Mouse (Mus musculus): ENCODE data around the gene Prkg1. TPM values are rescaled to one million over a fixed set of nuclear protein-coding genes. Genes with fewer than 3 reads are reported as not detected.
A peak's percentile ranks its signal among the peaks of the same experiment; 100 is the strongest.

The Prkg1 gene
- polyA plus RNA-seq, 1 experiment from 2014 or later, result 7.1 TPM

DNA sequence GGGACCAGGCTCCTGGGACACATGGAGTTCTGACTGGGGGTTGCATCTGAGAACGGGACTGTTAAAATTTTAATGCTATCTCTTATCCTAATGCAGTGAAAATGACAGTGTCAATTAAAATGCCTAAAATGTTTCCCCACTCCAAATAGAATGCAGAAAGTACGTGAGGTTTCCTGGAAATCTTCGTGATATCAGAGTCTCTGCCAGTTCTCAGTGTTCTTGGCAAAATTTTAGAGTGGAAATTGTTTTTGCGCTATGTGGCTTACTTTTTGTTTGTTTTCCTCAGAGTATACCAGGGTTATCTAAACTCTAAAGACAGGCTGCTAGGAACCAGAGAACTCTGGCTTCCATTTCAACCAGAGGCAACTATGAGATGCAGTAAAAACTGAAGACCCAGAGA is 50.4 kb downstream of the Prkg1 start:
- Histone ChIP-seq H3K27me3 (ENCODE audit: control insufficient read depth, insufficient read depth, low read length) (no peaks in the 10 kb centered on the region), H3K27ac (replicated peaks; ENCODE audit: low read depth, low read length) (no peak overlapping the region), H3K36me3 (replicated peaks; ENCODE audit: control insufficient read depth, insufficient read depth, low read depth, low read length) (no peaks in the 10 kb centered on the region), H3K4me3 (ENCODE audit: low read depth, low read length) (no peak overlapping the region), H3K4me2 (ENCODE audit: low read depth, low read length) (no peak overlapping the region), H3K4me1 (ENCODE audit: control insufficient read depth, insufficient read depth, low read length) (no peaks in the 10 kb centered on the region), H3K9ac (replicated peaks; ENCODE audit: low read length) (no peak overlapping the region), H3K9me3 (replicated peaks; ENCODE audit: control insufficient read depth, low read length) (no peaks in the 10 kb centered on the region)
- WGBS, result 89% methylated on average over 4 of the region's 4 CpGs
- DNase-seq (ENCODE audit: low spot score) (no peak), ATAC-seq (replicated peaks; ENCODE audit: insufficient number of reproducible peaks, low FRiP score, low TSS enrichment, low read depth) (no peak)

DNA sequence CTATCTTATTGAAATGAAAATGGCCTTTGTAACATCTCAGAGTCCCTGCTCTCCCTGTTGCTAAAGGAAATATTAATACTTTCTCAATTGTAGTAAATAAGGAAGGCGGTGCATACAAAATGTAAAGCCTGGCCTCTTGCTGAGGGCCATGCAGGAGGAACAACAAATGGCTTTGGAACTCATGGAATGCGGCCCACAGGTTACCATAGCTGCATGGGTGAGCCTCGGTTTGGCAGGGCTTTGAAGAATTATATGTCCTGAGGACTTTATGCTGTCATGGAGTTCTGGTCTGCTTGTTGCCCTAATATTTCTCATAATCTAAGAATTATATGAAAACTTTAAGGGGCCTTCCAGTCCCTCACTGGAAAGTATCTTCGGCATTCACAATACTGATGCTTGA is 51.5 kb downstream of the Prkg1 start:
- no peak for ATAC-seq (replicated peaks; ENCODE audit: insufficient number of reproducible peaks, low FRiP score, low TSS enrichment, low read depth)
- 72% methylated on average over 4 of the region's 4 CpGs for WGBS

DNA sequence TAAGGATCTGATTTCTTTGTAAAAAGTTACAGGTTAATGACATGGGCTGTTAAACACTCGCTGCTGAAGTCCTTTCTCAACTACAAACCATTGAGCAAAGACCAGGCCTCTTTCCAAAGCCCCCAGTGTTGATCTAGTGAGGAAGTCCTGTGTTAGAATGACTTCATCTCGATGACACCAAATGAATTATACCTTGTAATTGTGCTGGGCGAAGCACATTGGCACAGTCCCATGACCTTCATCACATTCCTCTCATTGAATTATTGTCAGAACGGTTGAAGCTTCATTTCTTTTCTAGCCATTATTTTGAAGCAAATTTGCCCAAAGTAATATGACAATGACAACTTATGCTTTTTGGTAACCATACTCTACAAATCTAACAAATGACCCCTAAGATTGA is 54.5 kb downstream of the Prkg1 start:
- Histone ChIP-seq H3K4me2 (ENCODE audit: low read depth, low read length) (no peak overlapping the region), H3K36me3 (replicated peaks; ENCODE audit: control insufficient read depth, insufficient read depth, low read depth, low read length) (no peaks in the 10 kb centered on the region), H3K27ac (replicated peaks; ENCODE audit: low read depth, low read length) (no peak overlapping the region), H3K4me3 (ENCODE audit: low read depth, low read length) (no peak overlapping the region), H3K9ac (replicated peaks; ENCODE audit: low read length) (no peak overlapping the region), H3K27me3 (ENCODE audit: control insufficient read depth, insufficient read depth, low read length) (no peaks in the 10 kb centered on the region), H3K9me3 (replicated peaks; ENCODE audit: control insufficient read depth, low read length) (no peaks in the 10 kb centered on the region), H3K4me1 (ENCODE audit: control insufficient read depth, insufficient read depth, low read length) (no peaks in the 10 kb centered on the region)
- 91% methylated on average over 4 of the region's 4 CpGs for WGBS
- no peak for ATAC-seq (replicated peaks; ENCODE audit: insufficient number of reproducible peaks, low FRiP score, low TSS enrichment, low read depth)
- DNase-seq (ENCODE audit: low spot score), result no peak

More for the DNA sequence above, 51.5 kb downstream of the Prkg1 start:
- Histone ChIP-seq H3K27ac (replicated peaks; ENCODE audit: low read depth, low read length) (no peak overlapping the region), H3K9me3 (replicated peaks; ENCODE audit: control insufficient read depth, low read length) (no peaks in the 10 kb centered on the region), H3K4me1 (ENCODE audit: control insufficient read depth, insufficient read depth, low read length) (no peaks in the 10 kb centered on the region), H3K4me3 (ENCODE audit: low read depth, low read length) (no peak overlapping the region), H3K36me3 (replicated peaks; ENCODE audit: control insufficient read depth, insufficient read depth, low read depth, low read length) (no peaks in the 10 kb centered on the region), H3K9ac (replicated peaks; ENCODE audit: low read length) (no peak overlapping the region), H3K27me3 (ENCODE audit: control insufficient read depth, insufficient read depth, low read length) (no peaks in the 10 kb centered on the region), H3K4me2 (ENCODE audit: low read depth, low read length) (no peak overlapping the region)
- DNase-seq (ENCODE audit: low spot score), result no peak

DNA sequence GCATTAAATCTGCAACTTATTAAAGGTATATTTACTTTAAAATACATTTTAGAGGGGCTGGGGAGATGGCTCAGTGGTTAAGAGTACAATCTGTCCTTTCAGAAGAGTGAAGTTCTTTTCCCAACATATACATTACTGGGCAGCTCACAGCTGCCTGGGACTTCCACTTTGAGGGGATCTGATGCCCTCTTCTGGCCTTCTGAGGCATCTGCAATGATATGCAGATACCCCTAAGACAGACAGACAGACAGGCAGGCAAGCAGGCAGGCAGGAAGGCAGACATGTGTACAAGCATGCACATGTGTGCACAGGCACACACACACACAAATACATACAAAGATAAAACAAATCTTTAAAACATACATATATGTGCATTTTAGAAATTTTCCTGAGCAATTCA is 60.8 kb downstream of the Prkg1 start:
- ATAC-seq (replicated peaks; ENCODE audit: insufficient number of reproducible peaks, low FRiP score, low TSS enrichment, low read depth), result no peak
- Histone ChIP-seq H3K27ac (replicated peaks; ENCODE audit: low read depth, low read length) (no peak overlapping the region), H3K36me3 (replicated peaks; ENCODE audit: control insufficient read depth, insufficient read depth, low read depth, low read length) (no peaks in the 10 kb centered on the region), H3K4me1 (ENCODE audit: control insufficient read depth, insufficient read depth, low read length) (no peaks in the 10 kb centered on the region), H3K4me3 (ENCODE audit: low read depth, low read length) (no peak overlapping the region), H3K27me3 (ENCODE audit: control insufficient read depth, insufficient read depth, low read length) (no peaks in the 10 kb centered on the region), H3K4me2 (ENCODE audit: low read depth, low read length) (no peak overlapping the region), H3K9ac (replicated peaks; ENCODE audit: low read length) (no peak overlapping the region), H3K9me3 (replicated peaks; ENCODE audit: control insufficient read depth, low read length) (no peaks in the 10 kb centered on the region)
- DNase-seq (ENCODE audit: low spot score), result no peak

DNA sequence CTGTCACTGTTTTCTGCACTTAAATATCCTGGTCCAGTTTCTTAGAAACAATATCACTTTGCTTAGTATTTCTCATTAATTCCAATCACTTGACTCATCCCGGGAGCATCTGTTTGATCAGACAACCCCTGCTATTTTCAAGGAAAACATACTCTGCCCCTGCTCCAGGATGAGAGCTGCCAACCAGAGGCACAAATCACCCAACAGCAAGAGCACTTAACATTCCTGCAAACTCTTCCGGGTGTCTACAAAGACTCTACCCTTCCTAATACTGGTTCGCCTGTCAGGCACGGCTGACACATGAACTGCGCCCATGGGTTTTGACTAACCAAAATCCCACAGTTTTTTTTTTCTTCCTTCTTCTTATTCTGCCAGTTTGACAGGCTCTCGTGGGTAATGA is 65.9 kb downstream of the Prkg1 start:
- no peak overlapping the region for H3K4me2 ChIP-seq (ENCODE audit: low read depth, low read length)
- H3K4me1 ChIP-seq (ENCODE audit: control insufficient read depth, insufficient read depth, low read length), result no peaks in the 10 kb centered on the region
- H3K9ac ChIP-seq (replicated peaks; ENCODE audit: low read length), result no peak overlapping the region
- ATAC-seq (replicated peaks; ENCODE audit: insufficient number of reproducible peaks, low FRiP score, low TSS enrichment, low read depth) (no peak), DNase-seq (ENCODE audit: low spot score) (no peak)
- H3K27ac ChIP-seq (replicated peaks; ENCODE audit: low read depth, low read length), result no peak overlapping the region
- H3K36me3 ChIP-seq (replicated peaks; ENCODE audit: control insufficient read depth, insufficient read depth, low read depth, low read length), result no peaks in the 10 kb centered on the region
- no peaks in the 10 kb centered on the region for H3K9me3 ChIP-seq (replicated peaks; ENCODE audit: control insufficient read depth, low read length)
- WGBS, result 62% methylated on average over 6 of the region's 6 CpGs
- no peaks in the 10 kb centered on the region for H3K27me3 ChIP-seq (ENCODE audit: control insufficient read depth, insufficient read depth, low read length)
- H3K4me3 ChIP-seq (ENCODE audit: low read depth, low read length), result no peak overlapping the region

DNA sequence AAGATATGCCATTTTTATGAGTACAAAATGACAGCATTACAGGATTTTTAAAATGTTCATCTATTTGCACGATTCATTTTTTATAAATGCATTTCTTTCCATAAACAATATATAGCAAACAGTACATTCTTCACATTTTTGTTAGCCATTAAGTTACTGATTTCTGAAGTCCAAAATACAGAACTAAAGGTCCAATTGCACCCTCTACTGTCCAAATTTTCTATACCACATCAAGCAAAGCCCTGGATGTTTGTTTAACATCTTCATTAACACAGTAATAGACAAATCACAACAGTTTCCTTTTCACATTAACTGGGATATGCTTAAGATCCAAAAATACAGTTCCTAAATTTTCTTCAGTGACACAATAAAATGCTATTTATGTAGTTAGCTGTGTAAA is 84.0 kb downstream of the Prkg1 start:
- DNase-seq (ENCODE audit: low spot score) (peak; percentile 66), ATAC-seq (replicated peaks; ENCODE audit: insufficient number of reproducible peaks, low FRiP score, low TSS enrichment, low read depth) (no peak)
- Histone ChIP-seq H3K27me3 (ENCODE audit: control insufficient read depth, insufficient read depth, low read length) (no peaks in the 10 kb centered on the region), H3K4me1 (ENCODE audit: control insufficient read depth, insufficient read depth, low read length) (no peaks in the 10 kb centered on the region), H3K9me3 (replicated peaks; ENCODE audit: control insufficient read depth, low read length) (no peaks in the 10 kb centered on the region), H3K4me3 (ENCODE audit: low read depth, low read length) (no peak overlapping the region), H3K27ac (replicated peaks; ENCODE audit: low read depth, low read length) (no peak overlapping the region), H3K9ac (replicated peaks; ENCODE audit: low read length) (no peak overlapping the region), H3K36me3 (replicated peaks; ENCODE audit: control insufficient read depth, insufficient read depth, low read depth, low read length) (no peaks in the 10 kb centered on the region), H3K4me2 (ENCODE audit: low read depth, low read length) (no peak overlapping the region)
- WGBS, result 35% methylated on average over 1 of the region's 1 CpGs

DNA sequence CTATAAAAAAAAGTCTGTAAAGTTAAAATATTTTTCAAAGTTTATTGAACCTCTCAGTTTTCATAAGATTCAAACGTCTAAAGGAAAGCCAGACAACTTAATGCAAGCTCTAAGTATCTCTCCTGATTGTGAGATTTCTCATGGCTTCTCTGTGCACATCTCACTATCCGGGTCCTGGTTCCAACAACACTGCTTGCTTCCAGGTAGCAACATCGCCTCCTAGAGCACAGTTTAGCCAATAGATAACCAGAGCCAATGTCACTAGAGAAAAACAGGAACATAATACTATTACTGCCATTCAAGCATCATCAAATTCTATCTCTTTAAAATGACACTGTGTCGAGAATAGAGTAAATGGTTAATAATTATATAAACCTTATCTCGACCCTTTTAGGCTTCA is 86.5 kb downstream of the Prkg1 start:
- no peak overlapping the region for H3K27ac ChIP-seq (replicated peaks; ENCODE audit: low read depth, low read length)
- no peak overlapping the region for H3K4me3 ChIP-seq (ENCODE audit: low read depth, low read length)
- ATAC-seq (replicated peaks; ENCODE audit: insufficient number of reproducible peaks, low FRiP score, low TSS enrichment, low read depth), result no peak
- DNase-seq (ENCODE audit: low spot score), result peak; percentile 45
- no peak overlapping the region for H3K9ac ChIP-seq (replicated peaks; ENCODE audit: low read length)
- H3K36me3 ChIP-seq (replicated peaks; ENCODE audit: control insufficient read depth, insufficient read depth, low read depth, low read length), result no peaks in the 10 kb centered on the region
- no peaks in the 10 kb centered on the region for H3K4me1 ChIP-seq (ENCODE audit: control insufficient read depth, insufficient read depth, low read length)
- WGBS, result 49% methylated on average over 5 of the region's 5 CpGs
- no peak overlapping the region for H3K4me2 ChIP-seq (ENCODE audit: low read depth, low read length)
- H3K27me3 ChIP-seq (ENCODE audit: control insufficient read depth, insufficient read depth, low read length), result no peaks in the 10 kb centered on the region
- H3K9me3 ChIP-seq (replicated peaks; ENCODE audit: control insufficient read depth, low read length), result no peaks in the 10 kb centered on the region

DNA sequence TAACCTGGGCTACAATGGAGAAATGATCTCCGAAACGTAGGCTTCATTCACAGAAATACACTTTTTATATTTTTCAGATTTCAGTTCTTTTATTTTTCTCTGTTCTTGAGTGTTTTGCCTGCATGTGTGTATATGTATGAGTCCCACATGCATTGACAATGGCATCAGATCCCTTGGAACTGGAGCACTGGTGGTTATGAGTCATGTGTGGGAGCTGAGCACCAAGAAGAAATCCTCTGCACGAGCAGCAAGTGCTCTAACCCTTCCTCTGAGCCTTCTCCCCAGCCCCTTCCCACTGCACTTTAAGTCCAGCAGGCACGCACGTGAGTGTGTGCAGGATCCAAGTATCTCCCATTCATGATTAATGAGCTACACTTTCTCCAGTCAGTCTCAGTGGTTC is 93.1 kb downstream of the Prkg1 start:
- H3K27ac ChIP-seq (replicated peaks; ENCODE audit: low read depth, low read length), result no peak overlapping the region
- H3K4me1 ChIP-seq (ENCODE audit: control insufficient read depth, insufficient read depth, low read length), result no peaks in the 10 kb centered on the region
- 71% methylated on average over 5 of the region's 5 CpGs for WGBS
- no peaks in the 10 kb centered on the region for H3K9me3 ChIP-seq (replicated peaks; ENCODE audit: control insufficient read depth, low read length)
- H3K36me3 ChIP-seq (replicated peaks; ENCODE audit: control insufficient read depth, insufficient read depth, low read depth, low read length), result no peaks in the 10 kb centered on the region
- H3K9ac ChIP-seq (replicated peaks; ENCODE audit: low read length), result no peak overlapping the region
- ATAC-seq (replicated peaks; ENCODE audit: insufficient number of reproducible peaks, low FRiP score, low TSS enrichment, low read depth) (no peak), DNase-seq (ENCODE audit: low spot score) (no peak)
- no peak overlapping the region for H3K4me3 ChIP-seq (ENCODE audit: low read depth, low read length)
- no peak overlapping the region for H3K4me2 ChIP-seq (ENCODE audit: low read depth, low read length)
- H3K27me3 ChIP-seq (ENCODE audit: control insufficient read depth, insufficient read depth, low read length), result no peaks in the 10 kb centered on the region

DNA sequence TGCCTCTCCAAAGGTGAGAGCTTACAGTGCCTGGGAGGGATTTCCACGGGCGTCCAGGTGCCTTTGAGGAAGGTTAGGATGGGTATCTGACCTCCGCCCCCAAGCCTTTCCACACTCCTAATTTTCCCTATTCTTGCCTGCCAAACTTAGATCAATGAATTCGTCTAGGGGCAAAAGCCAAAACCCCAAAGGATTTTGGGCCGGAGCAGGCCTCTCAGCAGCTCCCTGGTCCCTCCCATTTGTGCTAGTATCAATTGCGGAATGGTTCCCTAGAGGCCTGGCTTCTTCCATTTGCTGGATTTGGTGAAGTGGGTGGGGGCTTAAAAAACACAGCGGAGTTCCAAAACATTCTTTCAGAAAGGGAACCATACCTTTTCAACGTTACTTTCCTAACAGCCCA is 99.8 kb downstream of the Prkg1 start:
- no peak for ATAC-seq (replicated peaks; ENCODE audit: insufficient number of reproducible peaks, low FRiP score, low TSS enrichment, low read depth)
- no peaks in the 10 kb centered on the region for H3K27me3 ChIP-seq (ENCODE audit: control insufficient read depth, insufficient read depth, low read length)
- peak; percentile 16 for DNase-seq (ENCODE audit: low spot score)
- peak overlapping the region; percentile 70 for H3K9ac ChIP-seq (replicated peaks; ENCODE audit: low read length)
- 8% methylated on average over 8 of the region's 8 CpGs for WGBS
- no peaks in the 10 kb centered on the region for H3K9me3 ChIP-seq (replicated peaks; ENCODE audit: control insufficient read depth, low read length)
- peak overlapping the region; percentile 64 for H3K4me3 ChIP-seq (ENCODE audit: low read depth, low read length)
- H3K27ac ChIP-seq (replicated peaks; ENCODE audit: low read depth, low read length), result no peak overlapping the region
- H3K36me3 ChIP-seq (replicated peaks; ENCODE audit: control insufficient read depth, insufficient read depth, low read depth, low read length), result no peaks in the 10 kb centered on the region
- no peaks in the 10 kb centered on the region for H3K4me1 ChIP-seq (ENCODE audit: control insufficient read depth, insufficient read depth, low read length)
- H3K4me2 ChIP-seq (ENCODE audit: low read depth, low read length), result peak overlapping the region; percentile 95
